Mouse (Mus musculus) granulocyte monocyte progenitor cell, adult 5-6 weeks (primary cell): ENCODE data around the gene Sema6d. TPM values are rescaled to one million over a fixed set of nuclear protein-coding genes. Genes with fewer than 3 reads are reported as not detected.

Source experiments
- ATAC-seq: replicated peaks from 2 replicates; pipeline ENCODE4 v1.8.0; 2016; ENCODE audit warnings: mild to moderate bottlenecking, moderate TSS enrichment, inconsistent platforms; ENCODE audit not compliant: poor library complexity, severe bottlenecking
- total RNA-seq, 2 experiments: library from RNA; stranded (forward) in 1 of 2; stranded (reverse) in 1 of 2; fragments of 200-712, 200-1000 nt in 1 of 2; fragments of >200 nt in 1 of 2; fragmentation: Nextera tagmentation in 1 of 2; gene quantifications; 2 replicates each; pipeline ENCODE4 v1.2.3; 2014 to 2017

Sema6d gene
- total RNA-seq (2014; fragmentation: Nextera tagmentation) (not detected in 2 replicates), total RNA-seq (2017) (0.10 TPM in 1 of 2 replicates, not detected in the other)

- ATAC-seq, result peak; percentile 37
Measured at GRCm38 (mm10) chr2:124089813-124090230, at the start of gene Sema6d. Gene Sema6d (plus strand): TSS chr2:124089969.

GRCm38 (mm10) chr2:124059910-124060309, 29.9 kb upstream of the Sema6d start:
- no peak for ATAC-seq

GRCm38 (mm10) chr2:124068380-124068779, 21.4 kb upstream of the Sema6d start:
- no peak for ATAC-seq

GRCm38 (mm10) chr2:124070664-124071063, 19.1 kb upstream of the Sema6d start:
- ATAC-seq, result no peak

- ATAC-seq, result no peak
Measured at GRCm38 (mm10) chr2:124071380-124071779, 18.4 kb upstream of the Sema6d start.

- ATAC-seq, result peak; percentile 14; the same call in 1 of the 2 replicates
Measured at GRCm38 (mm10) chr2:124090231-124091141, 717 bp downstream of the Sema6d start.

GRCm38 (mm10) chr2:124099697-124100096, 9.9 kb downstream of the Sema6d start:
- no peak for ATAC-seq

GRCm38 (mm10) chr2:124100486-124101200, 10.9 kb downstream of the Sema6d start:
- ATAC-seq, result peak; percentile 65

GRCm38 (mm10) chr2:124101201-124101517, 11.4 kb downstream of the Sema6d start:
- no peak for ATAC-seq

GRCm38 (mm10) chr2:124101580-124101979, 11.8 kb downstream of the Sema6d start:
- no peak for ATAC-seq

- no peak for ATAC-seq
Measured at GRCm38 (mm10) chr2:124103277-124103676, 13.5 kb downstream of the Sema6d start.

GRCm38 (mm10) chr2:124118469-124119243, 28.9 kb downstream of the Sema6d start:
- no peak for ATAC-seq

GRCm38 (mm10) chr2:124120355-124120754, 30.6 kb downstream of the Sema6d start:
- ATAC-seq, result no peak

- no peak for ATAC-seq
Measured at GRCm38 (mm10) chr2:124121539-124121938, 31.8 kb downstream of the Sema6d start.

- no peak for ATAC-seq
Measured at GRCm38 (mm10) chr2:124125504-124125903, 35.7 kb downstream of the Sema6d start.

- no peak for ATAC-seq
Measured at GRCm38 (mm10) chr2:124126853-124127252, 37.1 kb downstream of the Sema6d start.

- ATAC-seq, result no peak
Measured at GRCm38 (mm10) chr2:124130876-124131275, 41.1 kb downstream of the Sema6d start.

GRCm38 (mm10) chr2:124141510-124142044, 51.8 kb downstream of the Sema6d start:
- no peak for ATAC-seq

- no peak for ATAC-seq
Measured at GRCm38 (mm10) chr2:124145528-124145927, 55.8 kb downstream of the Sema6d start.

GRCm38 (mm10) chr2:124158158-124158557, 68.4 kb downstream of the Sema6d start:
- ATAC-seq, result no peak
